Mouse (Mus musculus): ENCODE data around the gene Igfbp2. TPM values are rescaled to one million over a fixed set of nuclear protein-coding genes. Genes with fewer than 3 reads are reported as not detected.
A peak's percentile ranks its signal among the peaks of the same experiment; 100 is the strongest.

Igfbp2 gene
- polyA plus RNA-seq, 1 experiment from 2014 or later, result 5.2 TPM

DNA sequence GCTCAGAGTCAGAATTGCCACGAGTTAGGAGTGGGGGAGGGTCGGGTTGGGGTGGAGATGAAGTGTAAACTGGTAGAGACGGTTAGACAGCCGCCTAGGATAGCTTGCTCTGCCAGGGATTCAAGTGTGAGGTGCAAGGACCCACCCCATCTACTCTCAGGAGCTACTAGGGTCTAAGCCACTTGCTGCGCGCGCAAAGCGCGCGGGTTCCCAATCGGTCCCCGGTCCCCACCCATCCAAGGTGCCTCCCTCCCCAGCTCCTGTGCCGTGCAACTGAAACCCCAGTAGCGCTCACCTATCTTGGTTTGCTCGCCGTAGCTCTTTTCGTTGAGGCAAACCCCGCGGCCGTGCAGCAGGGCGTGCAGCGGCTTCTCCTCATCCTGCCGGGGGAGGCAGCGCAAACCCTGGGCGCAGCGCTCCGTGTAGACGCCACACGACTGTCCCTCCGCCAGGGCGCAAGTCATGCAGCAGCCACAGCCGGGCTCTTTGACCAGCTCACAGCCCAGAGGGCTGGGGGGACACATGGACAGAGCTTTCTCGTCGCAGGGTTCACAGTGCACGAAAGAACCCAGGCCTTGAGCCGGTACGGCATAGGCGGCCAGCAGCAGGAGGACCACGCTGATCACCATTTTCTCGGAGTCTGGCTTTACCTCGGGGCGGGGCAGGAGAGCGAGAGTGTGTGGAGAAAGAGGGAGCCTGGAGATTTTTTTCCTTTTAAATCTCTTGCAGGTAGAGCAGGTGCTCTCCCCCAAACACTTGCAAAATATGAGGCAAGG is 49.4 kb downstream of the Igfbp2 start:
- H3K27me3 ChIP-seq, result peaks cover 88% of the 10 kb centered on the region
- H3K36me3 ChIP-seq, result no peaks in the 10 kb centered on the region
- DNase-seq (no peak), ATAC-seq (ENCODE audit: low read depth) (no peak)
- under 1% methylated on average over 43 of the region's 43 CpGs for WGBS (ENCODE audit: insufficient replicate concordance)
- no peaks in the 10 kb centered on the region for H3K9me3 ChIP-seq (replicated peaks)
- H3K9ac ChIP-seq, result peak overlapping the region; percentile 37; the same call in 1 of the 2 replicates
- H3K27ac ChIP-seq, result no peak overlapping the region
- peaks cover 45% of the 10 kb centered on the region for H3K4me1 ChIP-seq (replicated peaks)
- H3K4me3 ChIP-seq (replicated peaks), result peak overlapping the region; percentile 39
- peak overlapping the region; percentile 41 for H3K4me2 ChIP-seq

GRCm38 (mm10) chr1:72874287-72875211 is 50.2 kb downstream of the Igfbp2 start, which contains the start of gene Igfbp5:
Gene Igfbp5, minus strand, starts transcription at chr1:72874884.
- H3K27me3 ChIP-seq, result peaks cover 85% of the 10 kb centered on the region
- DNase-seq (no peak), ATAC-seq (ENCODE audit: low read depth) (no peak)
- H3K9ac ChIP-seq, result peak within 1 kb of the TSS; percentile 37; the same call in 1 of the 2 replicates
- no peaks in the 10 kb centered on the region for H3K9me3 ChIP-seq (replicated peaks)
- no peak within 1 kb of the TSS for H3K27ac ChIP-seq
- peaks cover 41% of the 10 kb centered on the region for H3K4me1 ChIP-seq (replicated peaks)
- peak within 1 kb of the TSS; percentile 39 for H3K4me3 ChIP-seq (replicated peaks)
- H3K36me3 ChIP-seq, result no peaks in the 10 kb centered on the region
- H3K4me2 ChIP-seq, result peak within 1 kb of the TSS; percentile 41
- 3% methylated on average over 38 of the region's 38 CpGs for WGBS (ENCODE audit: insufficient replicate concordance)

DNA sequence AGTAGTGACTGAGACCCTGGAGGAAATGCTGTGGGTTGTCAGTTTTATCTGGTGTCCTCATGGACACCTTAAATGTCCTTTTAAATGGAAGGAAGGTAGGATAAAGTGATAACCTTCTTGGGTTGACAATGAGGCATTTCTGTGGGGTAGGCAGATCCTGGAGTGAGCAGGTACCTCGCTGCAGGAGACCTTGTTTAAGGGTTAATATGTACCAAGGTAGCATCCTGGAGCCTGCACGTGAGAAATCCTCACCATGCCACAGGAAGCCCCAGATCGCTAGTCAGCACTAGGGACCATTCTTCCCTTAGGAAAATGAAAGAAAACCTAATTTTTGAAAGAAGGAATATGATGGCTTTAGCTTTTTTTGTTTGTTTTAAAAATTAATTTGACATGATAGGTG is 51.4 kb downstream of the Igfbp2 start:
- ATAC-seq (ENCODE audit: low read depth), result no peak
- no peaks in the 10 kb centered on the region for H3K9me3 ChIP-seq (replicated peaks)
- no peak overlapping the region for H3K4me2 ChIP-seq
- DNase-seq, result no peak
- WGBS (ENCODE audit: insufficient replicate concordance), result 4% methylated on average over 3 of the region's 3 CpGs
- H3K27me3 ChIP-seq, result peaks cover 75% of the 10 kb centered on the region
- no peak overlapping the region for H3K4me3 ChIP-seq (replicated peaks)
- H3K9ac ChIP-seq, result no peak overlapping the region
- H3K36me3 ChIP-seq, result no peaks in the 10 kb centered on the region
- no peak overlapping the region for H3K27ac ChIP-seq
- peaks cover 34% of the 10 kb centered on the region for H3K4me1 ChIP-seq (replicated peaks)

DNA sequence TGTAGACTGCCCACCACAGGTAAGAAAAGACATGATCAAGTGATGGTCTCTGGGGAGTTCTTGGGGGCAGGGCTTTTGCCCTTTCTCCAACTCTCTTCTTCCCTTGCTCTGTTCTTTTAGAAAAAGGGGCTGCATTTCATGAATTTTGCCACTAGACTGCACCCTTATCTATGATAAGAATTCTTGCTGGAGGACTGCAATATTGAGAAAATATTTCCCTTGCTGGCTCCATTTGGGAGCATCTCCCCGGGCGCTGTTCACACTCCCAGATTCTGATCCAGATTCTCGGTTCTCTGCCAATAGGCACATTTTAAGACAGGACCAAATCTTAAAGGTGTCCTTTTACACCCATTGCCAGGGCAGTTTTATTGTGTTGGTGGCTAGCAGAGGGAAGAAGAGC is 51.8 kb downstream of the Igfbp2 start:
- Histone ChIP-seq H3K27me3 (peaks cover 71% of the 10 kb centered on the region), H3K4me2 (no peak overlapping the region), H3K27ac (no peak overlapping the region), H3K36me3 (no peaks in the 10 kb centered on the region), H3K9me3 (replicated peaks) (no peaks in the 10 kb centered on the region), H3K4me1 (replicated peaks) (peaks cover 29% of the 10 kb centered on the region), H3K4me3 (replicated peaks) (no peak overlapping the region), H3K9ac (no peak overlapping the region)
- ATAC-seq (ENCODE audit: low read depth) (no peak), DNase-seq (no peak)
- WGBS (ENCODE audit: insufficient replicate concordance), result 41% methylated on average over 3 of the region's 3 CpGs

- WGBS (ENCODE audit: insufficient replicate concordance), result 0% methylated on average over 3 of the region's 3 CpGs
- Histone ChIP-seq H3K4me2 (no peak overlapping the region), H3K27me3 (peaks cover 53% of the 10 kb centered on the region)
These were observed 53.6 kb downstream of the Igfbp2 start for GRCm38 (mm10) chr1:72877892-72878291.

DNA sequence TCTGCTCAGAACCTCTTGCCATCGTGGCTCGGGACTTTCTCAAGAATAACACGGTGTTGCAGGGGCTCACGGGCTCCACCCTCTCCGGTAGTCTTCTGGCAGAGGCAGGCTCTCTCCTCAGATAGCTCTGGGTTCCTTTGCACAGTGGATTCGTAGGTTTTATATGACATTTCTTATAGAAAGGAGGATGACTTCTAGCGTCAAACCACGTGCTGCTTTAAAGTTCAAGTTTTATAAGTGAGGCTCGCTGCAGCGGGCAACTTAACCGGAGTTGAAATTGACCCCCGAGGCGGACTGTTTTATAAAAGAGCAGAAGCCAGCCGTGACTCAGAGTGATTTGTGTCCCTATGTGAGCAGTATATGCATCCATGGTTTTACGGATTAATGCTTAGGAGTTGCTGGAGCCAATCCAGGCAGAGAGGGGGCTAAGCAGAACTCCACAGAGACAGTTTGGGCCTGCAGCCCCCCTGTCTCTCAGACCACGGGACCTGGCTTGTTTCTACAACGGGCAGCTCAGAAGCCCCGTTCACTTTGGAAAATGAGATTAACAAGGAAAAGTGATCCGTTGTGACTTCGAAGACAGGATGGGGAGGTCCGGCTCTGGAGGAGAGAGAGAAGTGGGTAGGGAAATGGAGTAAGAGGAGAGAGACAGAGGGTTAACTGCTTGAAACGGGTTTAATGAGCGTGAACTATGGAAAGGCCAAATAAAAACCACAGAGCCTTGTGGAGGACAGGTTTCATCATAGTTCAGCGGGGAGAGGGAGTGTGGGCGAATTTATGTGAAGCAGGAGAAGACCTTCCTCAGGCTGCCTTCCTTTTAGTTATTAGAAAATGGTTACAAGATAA is 54.4 kb downstream of the Igfbp2 start:
- H3K27me3 ChIP-seq, result peaks cover 45% of the 10 kb centered on the region
- H3K27ac ChIP-seq, result no peak overlapping the region
- ATAC-seq (ENCODE audit: low read depth) (no peak), DNase-seq (no peak)
- H3K9me3 ChIP-seq (replicated peaks), result no peaks in the 10 kb centered on the region
- no peak overlapping the region for H3K4me2 ChIP-seq
- H3K4me3 ChIP-seq (replicated peaks), result no peak overlapping the region
- peaks cover 10% of the 10 kb centered on the region for H3K4me1 ChIP-seq (replicated peaks)
- H3K9ac ChIP-seq, result no peak overlapping the region
- WGBS (ENCODE audit: insufficient replicate concordance), result 56% methylated on average over 25 of the region's 25 CpGs
- no peaks in the 10 kb centered on the region for H3K36me3 ChIP-seq

More at GRCm38 (mm10) chr1:72877892-72878291, 53.6 kb downstream of the Igfbp2 start:
- Histone ChIP-seq H3K36me3 (no peaks in the 10 kb centered on the region), H3K4me3 (replicated peaks) (no peak overlapping the region), H3K9ac (no peak overlapping the region), H3K4me1 (replicated peaks) (peaks cover 18% of the 10 kb centered on the region), H3K9me3 (replicated peaks) (no peaks in the 10 kb centered on the region), H3K27ac (no peak overlapping the region)
- no peak for ATAC-seq (ENCODE audit: low read depth)
- DNase-seq, result no peak

DNA sequence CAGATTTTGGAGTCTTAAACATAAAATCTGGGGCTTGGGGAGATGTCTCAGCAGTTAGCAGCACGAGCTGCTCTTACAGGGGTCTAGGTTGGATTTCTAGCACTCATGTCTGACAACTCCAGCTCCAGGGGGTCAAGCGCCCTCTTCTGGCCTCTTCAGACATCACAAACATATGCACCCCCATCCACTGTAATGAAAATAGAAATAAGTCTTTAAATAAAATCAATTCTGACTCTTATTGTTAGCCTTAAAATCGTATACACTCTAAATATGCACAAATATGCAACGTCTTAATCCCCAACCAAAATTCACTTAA is 55.0 kb downstream of the Igfbp2 start:
- Histone ChIP-seq H3K4me1 (replicated peaks) (peaks cover 4% of the 10 kb centered on the region; the same call in 1 of the 2 replicates), H3K27me3 (peaks cover 39% of the 10 kb centered on the region), H3K4me2 (no peak overlapping the region), H3K9ac (no peak overlapping the region), H3K4me3 (replicated peaks) (no peak overlapping the region), H3K27ac (no peak overlapping the region), H3K36me3 (no peaks in the 10 kb centered on the region), H3K9me3 (replicated peaks) (no peaks in the 10 kb centered on the region)
- DNase-seq (no peak), ATAC-seq (ENCODE audit: low read depth) (no peak)
- whole genome bisulfite sequencing (ENCODE audit: insufficient replicate concordance), result 28% methylated on average over 4 of the region's 4 CpGs

DNA sequence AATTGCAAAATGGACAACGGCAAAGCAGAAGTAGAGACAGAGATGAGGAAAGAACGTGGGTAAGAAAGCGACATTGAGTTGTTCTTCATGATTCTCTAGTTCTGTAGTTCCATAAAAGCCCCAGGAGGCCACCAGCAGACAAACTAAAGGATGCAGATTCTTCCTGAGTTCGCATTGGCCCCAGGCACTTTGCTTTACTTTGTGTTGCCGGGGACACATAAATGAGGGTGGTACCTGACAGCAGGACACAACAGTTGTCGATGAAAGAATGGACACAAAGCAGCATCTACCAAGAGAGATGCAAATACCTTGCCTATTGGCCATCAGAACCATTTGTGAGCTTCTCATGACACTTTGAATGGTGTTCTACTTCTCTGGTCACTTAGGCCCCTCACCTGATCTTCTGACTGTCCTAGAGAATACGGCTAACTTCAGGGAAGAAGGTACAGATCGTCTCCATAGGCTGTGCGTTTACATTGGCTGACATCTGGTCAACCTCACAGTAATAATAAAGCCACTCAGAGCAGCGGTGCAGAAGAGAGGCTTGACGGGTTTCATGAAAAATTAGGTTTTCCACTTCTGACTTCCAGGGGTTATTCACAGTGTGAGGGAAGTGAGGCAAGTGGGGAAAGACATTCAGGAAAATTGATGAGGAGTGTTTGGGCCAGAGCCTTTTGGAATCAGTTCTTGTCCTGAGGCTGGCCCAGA is 61.0 kb downstream of the Igfbp2 start:
- no peak overlapping the region for H3K4me2 ChIP-seq
- H3K36me3 ChIP-seq, result no peaks in the 10 kb centered on the region
- 63% methylated on average over 11 of the region's 11 CpGs for WGBS (ENCODE audit: insufficient replicate concordance)
- no peaks in the 10 kb centered on the region for H3K4me1 ChIP-seq (replicated peaks)
- no peak overlapping the region for H3K9ac ChIP-seq
- H3K27me3 ChIP-seq, result no peaks in the 10 kb centered on the region
- no peak overlapping the region for H3K4me3 ChIP-seq (replicated peaks)
- ATAC-seq (ENCODE audit: low read depth), result no peak
- no peak overlapping the region for H3K27ac ChIP-seq
- H3K9me3 ChIP-seq (replicated peaks), result no peaks in the 10 kb centered on the region
- DNase-seq, result no peak

DNA sequence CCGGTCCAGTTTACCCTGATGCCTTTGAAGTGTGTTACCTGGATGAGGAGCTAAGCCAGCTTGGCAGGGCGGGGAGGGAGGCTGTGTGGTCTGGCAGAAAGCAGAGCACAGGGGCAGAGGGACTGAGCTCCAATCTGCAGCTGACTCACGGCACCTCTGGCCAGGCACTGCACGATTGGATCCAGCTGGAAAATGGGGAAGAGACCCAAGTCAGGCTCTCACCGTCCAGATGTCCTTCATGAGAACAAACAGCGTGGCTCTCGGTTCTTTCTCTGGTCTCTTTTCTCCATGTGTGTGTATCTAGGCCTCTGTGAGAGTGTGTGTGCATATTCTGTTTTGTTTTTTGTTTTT is 61.5 kb downstream of the Igfbp2 start:
- no peaks in the 10 kb centered on the region for H3K27me3 ChIP-seq
- no peak overlapping the region for H3K4me3 ChIP-seq (replicated peaks)
- no peak overlapping the region for H3K9ac ChIP-seq
- no peaks in the 10 kb centered on the region for H3K9me3 ChIP-seq (replicated peaks)
- ATAC-seq (ENCODE audit: low read depth) (no peak), DNase-seq (no peak)
- H3K4me2 ChIP-seq, result no peak overlapping the region
- WGBS (ENCODE audit: insufficient replicate concordance), result 67% methylated on average over 7 of the region's 7 CpGs
- no peak overlapping the region for H3K27ac ChIP-seq
- no peaks in the 10 kb centered on the region for H3K4me1 ChIP-seq (replicated peaks)
- no peaks in the 10 kb centered on the region for H3K36me3 ChIP-seq

DNA sequence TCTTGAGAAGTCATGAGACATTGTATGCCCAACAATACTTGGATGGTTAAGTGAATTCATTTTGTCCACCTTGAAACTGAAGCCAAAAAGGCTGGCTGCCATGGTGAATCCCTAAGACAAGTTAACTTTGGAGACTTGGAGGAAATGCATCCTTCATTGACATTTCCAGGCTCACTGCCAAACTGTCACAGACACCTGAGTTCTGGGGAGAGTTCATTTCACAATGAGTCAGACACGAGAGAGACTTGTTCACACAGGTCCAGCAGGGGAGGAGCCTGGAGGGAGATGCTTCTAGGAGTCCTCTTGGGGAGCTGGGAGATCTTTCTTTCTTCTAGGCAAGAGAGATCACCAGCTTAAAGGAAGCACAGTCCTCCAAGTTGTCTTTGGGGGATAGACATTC is 63.6 kb downstream of the Igfbp2 start:
- 38% methylated on average over 1 of the region's 1 CpGs for WGBS (ENCODE audit: insufficient replicate concordance)
- no peak overlapping the region for H3K27ac ChIP-seq
- H3K36me3 ChIP-seq, result no peaks in the 10 kb centered on the region
- no peak overlapping the region for H3K9ac ChIP-seq
- H3K4me3 ChIP-seq (replicated peaks), result no peak overlapping the region
- H3K27me3 ChIP-seq, result no peaks in the 10 kb centered on the region
- no peaks in the 10 kb centered on the region for H3K9me3 ChIP-seq (replicated peaks)
- no peak overlapping the region for H3K4me2 ChIP-seq
- ATAC-seq (ENCODE audit: low read depth), result no peak
- no peak for DNase-seq
- H3K4me1 ChIP-seq (replicated peaks), result no peaks in the 10 kb centered on the region

Data from liver, embryonic 13.5 days (tissue).